Mouse (Mus musculus) adrenal gland, adult 2 months (tissue): ENCODE data around the gene Prpf6. TPM values are rescaled to one million over a fixed set of nuclear protein-coding genes. Genes with fewer than 3 reads are reported as not detected.
A peak's percentile ranks its signal among the peaks of the same experiment; 100 is the strongest.

ENCODE experiments used
- DNase-seq: peaks from one replicate; pipeline ENCODE4 v3.0.0; 2021
- microRNA-seq, 2 experiments: library from miRNA; unstranded; fragments of <30 nt; microRNA quantifications; one replicate each; pipeline ENCODE4 v1.2.0; 2021
- polyA plus RNA-seq: library from polyadenylated mRNA; depleted of rRNA; stranded (reverse); fragments of >200 nt; gene quantifications from 2 replicates; pipeline ENCODE4 v1.2.3, GENCODE M21; 2012; rRNA removed
- total RNA-seq, 2 experiments: library from RNA; stranded (reverse); gene quantifications; 2 replicates each; pipeline ENCODE4 v1.2.3; 2021

Gene Prpf6
- total and polyA plus RNA-seq, 3 experiments, result 9.6 to 69.0 (median 63.0) TPM

- DNase-seq, result no peak
Measured at GRCm38 (mm10) chr2:181685686-181686085, 94.0 kb downstream of the Prpf6 start.

GRCm38 (mm10) chr2:181687586-181687985, 95.9 kb downstream of the Prpf6 start:
- DNase-seq, result no peak

- DNase-seq, result no peak
Measured at GRCm38 (mm10) chr2:181689466-181690160, 97.9 kb downstream of the Prpf6 start.

- DNase-seq, result no peak
Measured at GRCm38 (mm10) chr2:181691083-181691482, 99.4 kb downstream of the Prpf6 start.

GRCm38 (mm10) chr2:181691571-181691970, 99.9 kb downstream of the Prpf6 start:
- no peak for DNase-seq

- DNase-seq, result no peak
Measured at GRCm38 (mm10) chr2:181692304-181692703, 100.6 kb downstream of the Prpf6 start.

DNA sequence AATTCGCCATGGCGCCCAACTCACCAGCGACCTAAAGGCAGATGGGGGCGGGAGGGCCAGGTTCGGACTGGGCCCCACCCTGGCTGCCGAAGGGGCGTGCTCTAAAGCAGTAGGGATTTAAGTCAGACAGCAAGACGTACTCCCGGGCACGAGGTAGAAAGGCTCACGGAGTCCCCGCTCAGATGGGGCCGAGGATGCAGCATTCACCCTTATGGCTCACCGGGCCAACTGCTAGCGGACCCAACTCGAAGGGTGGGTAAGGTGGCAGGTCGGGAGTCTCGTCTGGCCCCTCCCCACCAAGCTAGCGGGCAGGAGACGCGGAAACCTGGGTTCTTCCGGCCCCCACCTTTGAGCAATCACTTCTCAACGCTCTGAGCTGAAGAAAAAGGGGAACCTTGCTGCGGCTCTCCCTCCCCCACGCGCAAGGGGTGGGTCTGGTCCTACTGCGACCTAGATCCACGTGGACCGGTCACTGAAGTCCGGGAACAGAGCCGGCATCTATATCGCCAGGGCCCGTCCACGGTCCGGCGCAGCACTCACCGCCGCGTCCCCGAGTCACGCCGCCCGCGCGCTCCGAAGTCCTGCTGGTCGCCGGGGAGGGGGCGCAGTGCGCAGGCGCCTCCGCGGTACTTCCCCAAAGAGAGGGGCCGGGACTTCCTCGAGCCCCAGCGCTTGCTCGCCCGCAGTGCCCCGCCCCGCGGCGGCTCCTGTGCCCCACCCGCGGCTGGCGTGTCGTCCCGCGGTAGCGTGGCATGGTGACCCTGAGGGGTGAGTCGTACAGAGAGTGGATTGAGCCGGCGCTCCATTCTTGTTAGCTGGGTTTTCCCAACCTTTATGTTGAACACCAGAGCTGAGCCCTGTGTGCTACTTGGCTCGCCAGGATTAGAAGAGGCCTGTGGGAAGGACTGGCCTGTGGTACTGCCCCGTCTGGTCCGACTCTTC, 101.9 kb downstream of the Prpf6 start, which contains the start of gene Rgs19:
TSS of gene Rgs19 (minus strand) at position 639 of the 942 bp plus-strand sequence.
- DNase-seq, result peak; percentile 95

- DNase-seq, result no peak
Measured at GRCm38 (mm10) chr2:181694581-181694980, 102.9 kb downstream of the Prpf6 start.

GRCm38 (mm10) chr2:181695776-181696175, 104.1 kb downstream of the Prpf6 start:
- no peak for DNase-seq

DNA sequence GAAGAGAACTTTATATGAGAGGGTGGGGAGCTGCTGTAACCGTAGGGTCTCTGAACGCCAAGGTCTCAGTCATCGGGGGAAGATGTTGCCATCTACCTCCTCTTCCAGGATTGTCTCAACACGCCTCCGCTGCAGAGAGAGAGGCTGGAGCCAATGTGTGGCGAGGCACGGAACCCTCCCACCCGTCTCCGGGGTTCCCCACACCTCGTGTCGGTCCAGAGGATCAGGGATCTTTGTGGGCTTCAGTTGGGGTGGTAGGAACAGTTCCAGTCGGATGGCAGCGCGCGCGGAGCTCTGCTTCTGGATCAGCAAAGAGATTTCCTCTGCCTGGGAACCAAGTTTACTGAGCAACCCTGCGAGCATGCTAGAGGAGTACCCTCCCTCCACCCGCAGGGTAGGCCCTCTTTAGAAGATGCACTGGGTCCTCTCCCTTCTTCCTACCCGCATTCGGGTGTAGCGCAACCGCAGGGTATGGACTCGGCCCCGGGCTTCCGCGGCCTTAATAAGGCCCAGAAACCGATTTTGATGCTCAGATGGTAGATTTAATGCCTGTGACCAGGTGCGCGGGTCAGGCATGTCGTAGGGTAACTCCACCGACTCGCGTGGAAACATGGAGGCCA, 105.2 kb downstream of the Prpf6 start:
- DNase-seq, result no peak

DNA sequence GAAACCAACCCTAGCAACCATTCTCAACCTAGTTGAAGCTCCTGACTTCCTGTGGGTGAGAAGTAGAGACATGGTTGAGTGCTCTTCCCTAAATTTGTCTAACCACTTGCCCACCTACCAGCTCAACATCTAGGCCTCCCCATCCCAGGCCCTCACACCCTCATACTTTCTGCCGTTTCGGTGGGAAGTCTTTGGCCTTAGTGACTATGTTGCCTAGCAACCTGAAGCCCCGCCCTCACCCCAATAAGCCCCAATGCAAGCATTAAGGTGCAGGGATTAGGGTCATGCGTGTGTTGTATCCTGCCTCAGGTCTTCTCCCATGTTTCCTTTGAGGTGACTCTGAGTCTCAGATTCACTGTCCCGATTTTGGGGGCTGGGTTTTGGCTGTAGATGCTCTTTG, 106.6 kb downstream of the Prpf6 start, which contains the start of gene Lkaaear1:
TSS of gene Lkaaear1 (minus strand) at position 202 of the 400 bp plus-strand sequence.
- no peak for DNase-seq

Small RNA genes within 50 kb of the gene (microRNA-seq; reads per million reads assigned to microRNA genes)
- 0 to 0.41 reads per million in 2 experiments for gene Mir7006

Other genes starting within 250 kb of the Prpf6 start
- gene Zgpat, start 226.9 kb upstream of the Prpf6 start, total RNA-seq, result 10 to 100 TPM; 36.6 to 51.0 TPM
- gene Zgpat, start 226.9 kb upstream of the Prpf6 start, polyA plus RNA-seq, result 33.8 and 34.5 TPM in 2 replicates
- gene Arfrp1, start 226.5 kb upstream of the Prpf6 start, total RNA-seq, result 10 to 100 TPM; 44.0 to 46.2 TPM
- gene Arfrp1, start 226.5 kb upstream of the Prpf6 start, polyA plus RNA-seq, result 14.8 and 19.5 TPM in 2 replicates
- 10 to 100 TPM; 13.6 to 20.5 TPM for gene Lime1, start 211.8 kb upstream of the Prpf6 start, total RNA-seq
- gene Lime1, start 211.8 kb upstream of the Prpf6 start, polyA plus RNA-seq, result 167 and 174 TPM in 2 replicates
- 10 to 100 TPM in 1 of 2 experiments, 1 to 10 TPM in 1; 9.5 to 16.3 TPM for gene Zbtb46, start 132.4 kb upstream of the Prpf6 start, total RNA-seq
- 6.0 and 6.2 TPM in 2 replicates for gene Zbtb46, start 132.4 kb upstream of the Prpf6 start, polyA plus RNA-seq
- not detected for gene Abhd16b, start 98.7 kb upstream of the Prpf6 start, total RNA-seq
- not detected in 2 replicates for gene Abhd16b, start 98.7 kb upstream of the Prpf6 start, polyA plus RNA-seq
- gene Tpd52l2, start 94.7 kb upstream of the Prpf6 start, total RNA-seq, result 100 to 1,000 TPM; 102 to 119 TPM
- 24.0 and 25.2 TPM in 2 replicates for gene Tpd52l2, start 94.7 kb upstream of the Prpf6 start, polyA plus RNA-seq
- 10 to 100 TPM; 92.3 to 96.0 TPM for gene Dnajc5, start 71.4 kb upstream of the Prpf6 start, total RNA-seq
- 35.7 and 36.6 TPM in 2 replicates for gene Dnajc5, start 71.4 kb upstream of the Prpf6 start, polyA plus RNA-seq
- 10 to 100 TPM; 64.9 to 73.6 TPM for gene Uckl1, start 7.0 kb upstream of the Prpf6 start, total RNA-seq
- 165 and 170 TPM in 2 replicates for gene Uckl1, start 7.0 kb upstream of the Prpf6 start, polyA plus RNA-seq
- 10 to 100 TPM; 40.9 to 52.7 TPM for gene Zfp512b, start 935 bp downstream of the Prpf6 start, total RNA-seq
- 69.2 and 72.6 TPM in 2 replicates for gene Zfp512b, start 935 bp downstream of the Prpf6 start, polyA plus RNA-seq
- 10 to 100 TPM in 1 of 2 experiments, 1 to 10 TPM in 1; 9.6 to 21.6 TPM for gene Samd10, start 7.3 kb downstream of the Prpf6 start, total RNA-seq
- 41.0 and 44.6 TPM in 2 replicates for gene Samd10, start 7.3 kb downstream of the Prpf6 start, polyA plus RNA-seq
- under 1 TPM in 1 of 2 experiments, not detected in 1; 0.55 TPM for gene Gm29797, start 65.2 kb downstream of the Prpf6 start, total RNA-seq
- gene Gm29797, start 65.2 kb downstream of the Prpf6 start, polyA plus RNA-seq, result 0.47 TPM in 1 of 2 replicates, not detected in the other
- gene Sox18, start 79.8 kb downstream of the Prpf6 start, total RNA-seq, result 10 to 100 TPM; 20.3 to 34.7 TPM
- 164 and 223 TPM in 2 replicates for gene Sox18, start 79.8 kb downstream of the Prpf6 start, polyA plus RNA-seq
- gene Tcea2, start 88.4 kb downstream of the Prpf6 start, total RNA-seq, result 1 to 10 TPM; 6.6 to 7.8 TPM
- 10.1 and 10.6 TPM in 2 replicates for gene Tcea2, start 88.4 kb downstream of the Prpf6 start, polyA plus RNA-seq
- 10 to 100 TPM; 21.4 to 31.1 TPM for gene Rgs19, start 102.1 kb downstream of the Prpf6 start, total RNA-seq
- gene Rgs19, start 102.1 kb downstream of the Prpf6 start, polyA plus RNA-seq, result 61.2 and 67.3 TPM in 2 replicates
- gene Lkaaear1, start 106.6 kb downstream of the Prpf6 start, total RNA-seq, result not detected
- gene Lkaaear1, start 106.6 kb downstream of the Prpf6 start, polyA plus RNA-seq, result not detected in 2 replicates
- 1 to 10 TPM; 1.0 to 3.7 TPM for gene Oprl1, start 123.1 kb downstream of the Prpf6 start, total RNA-seq
- 1.3 and 1.6 TPM in 2 replicates for gene Oprl1, start 123.1 kb downstream of the Prpf6 start, polyA plus RNA-seq
- 1 to 10 TPM; 2.6 to 5.0 TPM for gene Myt1, start 171.5 kb downstream of the Prpf6 start, total RNA-seq
- gene Myt1, start 171.5 kb downstream of the Prpf6 start, polyA plus RNA-seq, result 0.91 and 0.99 TPM in 2 replicates
- gene Pcmtd2, start 246.0 kb downstream of the Prpf6 start, total RNA-seq, result 10 to 100 TPM; 48.0 to 69.7 TPM
- 18.3 and 21.5 TPM in 2 replicates for gene Pcmtd2, start 246.0 kb downstream of the Prpf6 start, polyA plus RNA-seq